Mouse (Mus musculus): ENCODE results near the gene Krtap17-1. TPM values are rescaled to one million over a fixed set of nuclear protein-coding genes. Genes with fewer than 3 reads are reported as not detected.

Gene Krtap17-1
- 0.25 and 0.27 TPM in 2 replicates for polyA plus RNA-seq (2015; fragmentation: Nextera tagmentation; extraction: Ambion mirVana)

DNA sequence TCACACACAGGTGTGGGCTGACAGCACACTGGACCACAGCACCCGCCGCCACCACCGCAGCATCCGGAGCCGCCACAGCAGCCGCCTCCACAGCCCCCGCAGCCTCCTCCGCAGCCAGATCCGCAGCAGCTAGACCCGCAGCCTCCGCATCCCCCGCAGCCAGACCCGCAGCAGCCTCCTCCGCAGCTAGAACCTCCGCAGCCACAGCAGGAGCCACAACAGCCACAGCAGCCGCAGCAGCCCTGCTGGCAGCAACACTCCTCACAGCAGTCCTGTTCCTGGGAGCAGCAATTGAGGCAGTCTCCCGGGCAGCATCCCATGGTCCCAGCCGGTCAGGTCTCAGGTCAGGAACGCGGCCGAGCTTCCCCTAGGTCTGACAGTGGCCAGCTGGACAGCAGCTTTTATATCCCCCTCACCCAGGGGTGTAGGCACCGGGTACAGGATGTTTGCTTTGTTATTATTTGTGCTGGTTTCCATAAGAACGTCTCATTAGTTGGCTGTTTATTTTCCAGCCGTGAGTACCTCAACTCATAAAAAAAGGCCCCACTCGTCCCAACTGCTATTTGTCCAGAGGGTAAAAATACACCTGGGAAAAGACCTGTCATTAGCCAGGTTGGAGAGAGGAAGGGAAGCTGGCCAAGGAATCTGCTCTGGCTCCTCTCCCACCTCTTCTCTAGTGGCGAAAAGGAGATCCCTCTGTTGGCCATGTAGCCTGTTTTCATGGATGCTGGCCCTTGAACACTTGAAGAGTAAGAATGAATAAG, at the start of gene Krtap17-1:
TSS of gene Krtap17-1 (minus strand) at position 375 of the 764 bp plus-strand sequence.
- no peak within 1 kb of the TSS for H3K9ac ChIP-seq (ENCODE audit: low read length)
- no peak for DNase-seq (ENCODE audit: low spot score)
- 11% methylated on average over 22 of the region's 26 CpGs for WGBS
- TF ChIP-seq EP300 (optimal IDR thresholded peaks at IDR 0.05): no peak
- no peak for TF ChIP-seq CTCF (IDR thresholded peaks at IDR 0.05; ENCODE audit: low read depth)
- H3K36me3 ChIP-seq (ENCODE audit: control insufficient read depth, insufficient read depth, low read length): no peaks in the 10 kb centered on the region
- no peaks in the 10 kb centered on the region for H3K4me1 ChIP-seq (replicated peaks; ENCODE audit: control insufficient read depth, insufficient read depth)
- no peak within 1 kb of the TSS for H3K27ac ChIP-seq (replicated peaks)
- ATAC-seq (ENCODE audit: low FRiP score, low TSS enrichment): no peak
- no peak within 1 kb of the TSS for H3K4me3 ChIP-seq (ENCODE audit: low read depth, low read length)
- no peaks in the 10 kb centered on the region for H3K27me3 ChIP-seq (ENCODE audit: control insufficient read depth, insufficient read depth, low read length)
- H3K9me3 ChIP-seq (ENCODE audit: control insufficient read depth, low read length): no peaks in the 10 kb centered on the region
- no peak within 1 kb of the TSS for H3K4me2 ChIP-seq (replicated peaks; ENCODE audit: low read depth)

- H3K9ac ChIP-seq (ENCODE audit: low read length): no peak within 1 kb of the TSS
- 86% methylated on average over 6 of the region's 6 CpGs for WGBS
- no peaks in the 10 kb centered on the region for H3K9me3 ChIP-seq (ENCODE audit: control insufficient read depth, low read length)
- no peaks in the 10 kb centered on the region for H3K27me3 ChIP-seq (ENCODE audit: control insufficient read depth, insufficient read depth, low read length)
- TF ChIP-seq CTCF (IDR thresholded peaks at IDR 0.05; ENCODE audit: low read depth) (no peak), EP300 (optimal IDR thresholded peaks at IDR 0.05) (no peak)
- H3K27ac ChIP-seq (replicated peaks): no peak within 1 kb of the TSS
- DNase-seq (ENCODE audit: low spot score) (no peak), ATAC-seq (ENCODE audit: low FRiP score, low TSS enrichment) (no peak)
- no peak within 1 kb of the TSS for H3K4me3 ChIP-seq (ENCODE audit: low read depth, low read length)
- no peaks in the 10 kb centered on the region for H3K4me1 ChIP-seq (replicated peaks; ENCODE audit: control insufficient read depth, insufficient read depth)
- H3K36me3 ChIP-seq (ENCODE audit: control insufficient read depth, insufficient read depth, low read length): no peaks in the 10 kb centered on the region
- no peak within 1 kb of the TSS for H3K4me2 ChIP-seq (replicated peaks; ENCODE audit: low read depth)
These were observed 47.7 kb upstream of the Krtap17-1 start, which contains the start of gene Krt34 for GRCm38 (mm10) chr11:100041454-100041853. Gene Krt34 (minus strand): TSS chr11:100041554.

GRCm38 (mm10) chr11:100029768-100030167, 36.0 kb upstream of the Krtap17-1 start, which contains the start of gene Krt33b:
Gene Krt33b (minus strand): TSS chr11:100029868.
- Histone ChIP-seq H3K9me3 (ENCODE audit: control insufficient read depth, low read length) (no peaks in the 10 kb centered on the region), H3K27ac (replicated peaks) (no peak within 1 kb of the TSS), H3K27me3 (ENCODE audit: control insufficient read depth, insufficient read depth, low read length) (no peaks in the 10 kb centered on the region), H3K4me2 (replicated peaks; ENCODE audit: low read depth) (no peak within 1 kb of the TSS), H3K4me3 (ENCODE audit: low read depth, low read length) (no peak within 1 kb of the TSS), H3K36me3 (ENCODE audit: control insufficient read depth, insufficient read depth, low read length) (no peaks in the 10 kb centered on the region), H3K4me1 (replicated peaks; ENCODE audit: control insufficient read depth, insufficient read depth) (no peaks in the 10 kb centered on the region), H3K9ac (ENCODE audit: low read length) (no peak within 1 kb of the TSS)
- DNase-seq (ENCODE audit: low spot score) (no peak), ATAC-seq (ENCODE audit: low FRiP score, low TSS enrichment) (no peak)
- WGBS: 90% methylated on average over 6 of the region's 6 CpGs
- TF ChIP-seq CTCF (IDR thresholded peaks at IDR 0.05; ENCODE audit: low read depth) (no peak), EP300 (optimal IDR thresholded peaks at IDR 0.05) (no peak)

GRCm38 (mm10) chr11:100021438-100021837, 27.6 kb upstream of the Krtap17-1 start:
- no peak for TF ChIP-seq EP300 (optimal IDR thresholded peaks at IDR 0.05)
- TF ChIP-seq CTCF (IDR thresholded peaks at IDR 0.05; ENCODE audit: low read depth): no peak
- H3K27me3 ChIP-seq (ENCODE audit: control insufficient read depth, insufficient read depth, low read length): no peaks in the 10 kb centered on the region
- DNase-seq (ENCODE audit: low spot score): no peak

DNA sequence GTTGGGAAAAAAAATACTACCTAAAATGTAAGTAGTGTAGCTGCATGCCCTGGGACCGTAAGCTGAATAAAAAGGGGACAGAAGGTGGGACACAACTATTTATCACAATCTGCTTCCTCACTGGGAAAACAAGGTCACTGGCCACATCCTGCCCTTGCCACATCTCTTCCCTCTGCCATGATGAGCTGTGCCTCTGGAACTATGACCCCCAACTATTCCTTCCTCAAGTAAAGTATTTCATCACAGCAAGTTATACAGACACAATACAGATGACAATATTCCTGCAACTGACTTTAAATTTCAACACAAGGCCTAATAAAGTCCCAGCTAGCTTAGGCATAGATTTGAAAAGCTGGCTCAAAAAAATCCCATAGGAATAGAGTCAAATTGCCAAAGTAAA, 25.7 kb upstream of the Krtap17-1 start:
- no peak for ATAC-seq (ENCODE audit: low FRiP score, low TSS enrichment)
- no peak for DNase-seq (ENCODE audit: low spot score)

More at GRCm38 (mm10) chr11:100021438-100021837, 27.6 kb upstream of the Krtap17-1 start:
- Histone ChIP-seq H3K4me3 (ENCODE audit: low read depth, low read length) (no peak overlapping the region), H3K4me2 (replicated peaks; ENCODE audit: low read depth) (no peak overlapping the region), H3K4me1 (replicated peaks; ENCODE audit: control insufficient read depth, insufficient read depth) (no peaks in the 10 kb centered on the region; the same call in 1 of the 2 replicates), H3K27ac (replicated peaks) (no peak overlapping the region), H3K36me3 (ENCODE audit: control insufficient read depth, insufficient read depth, low read length) (no peaks in the 10 kb centered on the region), H3K9ac (ENCODE audit: low read length) (no peak overlapping the region), H3K9me3 (ENCODE audit: control insufficient read depth, low read length) (no peaks in the 10 kb centered on the region)
- ATAC-seq (ENCODE audit: low FRiP score, low TSS enrichment): no peak
- 66% methylated on average over 5 of the region's 5 CpGs for WGBS

GRCm38 (mm10) chr11:100016112-100016511, 22.3 kb upstream of the Krtap17-1 start, which contains the start of gene Krt33a:
Gene Krt33a (minus strand): TSS chr11:100016212.
- no peak for TF ChIP-seq CTCF (IDR thresholded peaks at IDR 0.05; ENCODE audit: low read depth)
- TF ChIP-seq EP300 (optimal IDR thresholded peaks at IDR 0.05): no peak
- 68% methylated on average over 4 of the region's 4 CpGs for WGBS
- Histone ChIP-seq H3K9me3 (ENCODE audit: control insufficient read depth, low read length) (no peaks in the 10 kb centered on the region), H3K4me1 (replicated peaks; ENCODE audit: control insufficient read depth, insufficient read depth) (no peaks in the 10 kb centered on the region), H3K27me3 (ENCODE audit: control insufficient read depth, insufficient read depth, low read length) (no peaks in the 10 kb centered on the region), H3K9ac (ENCODE audit: low read length) (no peak within 1 kb of the TSS), H3K4me3 (ENCODE audit: low read depth, low read length) (no peak within 1 kb of the TSS), H3K4me2 (replicated peaks; ENCODE audit: low read depth) (no peak within 1 kb of the TSS), H3K36me3 (ENCODE audit: control insufficient read depth, insufficient read depth, low read length) (no peaks in the 10 kb centered on the region), H3K27ac (replicated peaks) (no peak within 1 kb of the TSS)
- no peak for DNase-seq (ENCODE audit: low spot score)
- no peak for ATAC-seq (ENCODE audit: low FRiP score, low TSS enrichment)

More for the DNA sequence above, 25.7 kb upstream of the Krtap17-1 start:
- no peak overlapping the region for H3K27ac ChIP-seq (replicated peaks)
- 65% methylated on average over 1 of the region's 1 CpGs for WGBS
- H3K36me3 ChIP-seq (ENCODE audit: control insufficient read depth, insufficient read depth, low read length): no peaks in the 10 kb centered on the region
- no peaks in the 10 kb centered on the region for H3K27me3 ChIP-seq (ENCODE audit: control insufficient read depth, insufficient read depth, low read length)
- H3K4me1 ChIP-seq (replicated peaks; ENCODE audit: control insufficient read depth, insufficient read depth): no peaks in the 10 kb centered on the region; the same call in 1 of the 2 replicates
- TF ChIP-seq EP300 (optimal IDR thresholded peaks at IDR 0.05) (no peak), CTCF (IDR thresholded peaks at IDR 0.05; ENCODE audit: low read depth) (no peak)
- H3K9me3 ChIP-seq (ENCODE audit: control insufficient read depth, low read length): no peaks in the 10 kb centered on the region
- H3K4me2 ChIP-seq (replicated peaks; ENCODE audit: low read depth): no peak overlapping the region
- H3K4me3 ChIP-seq (ENCODE audit: low read depth, low read length): no peak overlapping the region
- no peak overlapping the region for H3K9ac ChIP-seq (ENCODE audit: low read length)

All from stomach, postnatal 0 days (tissue).